Mouse (Mus musculus): ENCODE measurements around the gene Olfr975. TPM values are rescaled to one million over a fixed set of nuclear protein-coding genes. Genes with fewer than 3 reads are reported as not detected.
"Not testable (repeated sequence)": the region's sequence is repeated elsewhere in the genome, so short reads cannot be mapped to it uniquely, and the experiment has no call there.

Olfr975 gene
- polyA plus RNA-seq (2015; fragmentation: Nextera tagmentation; extraction: Ambion mirVana), result not detected in 2 replicates

GRCm38 (mm10) chr9:39951946-39952345, at the start of gene Olfr975:
Gene Olfr975, minus strand, starts transcription at chr9:39952046.
- Histone ChIP-seq H3K27ac (ENCODE audit: low read length) (no peak within 1 kb of the TSS), H3K27me3 (ENCODE audit: insufficient read depth, low read length) (no peaks in the 10 kb centered on the region), H3K4me3 (ENCODE audit: low read length) (no peak within 1 kb of the TSS), H3K9me3 (ENCODE audit: low read length) (no peaks in the 10 kb centered on the region), H3K4me1 (ENCODE audit: insufficient read depth, low read length) (no peaks in the 10 kb centered on the region), H3K9ac (replicated peaks; ENCODE audit: low read length) (no peak within 1 kb of the TSS), H3K4me2 (replicated peaks; ENCODE audit: low read depth, low read length) (no peak within 1 kb of the TSS), H3K36me3 (ENCODE audit: insufficient read depth, low read length) (no peaks in the 10 kb centered on the region)
- ATAC-seq (ENCODE audit: low FRiP score, low TSS enrichment), result no peak
- 81% methylated on average over 1 of the region's 1 CpGs for WGBS

GRCm38 (mm10) chr9:39991813-39992212, 40.0 kb upstream of the Olfr975 start, which contains the start of gene Olfr978:
Gene Olfr978, plus strand, starts transcription at chr9:39992113.
- Histone ChIP-seq H3K4me2 (replicated peaks; ENCODE audit: low read depth, low read length) (no peak within 1 kb of the TSS), H3K9me3 (ENCODE audit: low read length) (no peaks in the 10 kb centered on the region), H3K27ac (ENCODE audit: low read length) (no peak within 1 kb of the TSS), H3K36me3 (ENCODE audit: insufficient read depth, low read length) (no peaks in the 10 kb centered on the region), H3K9ac (replicated peaks; ENCODE audit: low read length) (no peak within 1 kb of the TSS), H3K4me3 (ENCODE audit: low read length) (no peak within 1 kb of the TSS), H3K4me1 (ENCODE audit: insufficient read depth, low read length) (no peaks in the 10 kb centered on the region), H3K27me3 (ENCODE audit: insufficient read depth, low read length) (no peaks in the 10 kb centered on the region)
- 93% methylated on average over 2 of the region's 2 CpGs for WGBS
- ATAC-seq (ENCODE audit: low FRiP score, low TSS enrichment), result no peak

GRCm38 (mm10) chr9:39976581-39977145, 24.8 kb upstream of the Olfr975 start:
- not testable (repeated sequence) for H3K9me3 ChIP-seq (ENCODE audit: low read length); H3K36me3 ChIP-seq (ENCODE audit: insufficient read depth, low read length); H3K4me1 ChIP-seq (ENCODE audit: insufficient read depth, low read length); H3K27ac ChIP-seq (ENCODE audit: low read length); H3K4me2 ChIP-seq (replicated peaks; ENCODE audit: low read depth, low read length); ATAC-seq (ENCODE audit: low FRiP score, low TSS enrichment); H3K27me3 ChIP-seq (ENCODE audit: insufficient read depth, low read length); H3K9ac ChIP-seq (replicated peaks; ENCODE audit: low read length); H3K4me3 ChIP-seq (ENCODE audit: low read length)
- WGBS, result 86% methylated on average over 1 of the region's 1 CpGs

GRCm38 (mm10) chr9:39961033-39961432, 9.2 kb upstream of the Olfr975 start, which contains the start of gene Olfr976:
Gene Olfr976, minus strand, starts transcription at chr9:39961133.
- H3K4me2 ChIP-seq (replicated peaks; ENCODE audit: low read depth, low read length); H3K4me1 ChIP-seq (ENCODE audit: insufficient read depth, low read length); ATAC-seq (ENCODE audit: low FRiP score, low TSS enrichment); H3K27ac ChIP-seq (ENCODE audit: low read length); H3K27me3 ChIP-seq (ENCODE audit: insufficient read depth, low read length); H3K4me3 ChIP-seq (ENCODE audit: low read length); H3K36me3 ChIP-seq (ENCODE audit: insufficient read depth, low read length); H3K9ac ChIP-seq (replicated peaks; ENCODE audit: low read length); H3K9me3 ChIP-seq (ENCODE audit: low read length): not testable (repeated sequence)
- WGBS, result 85% methylated on average over 5 of the region's 9 CpGs

- no peaks in the 10 kb centered on the region for H3K9me3 ChIP-seq (ENCODE audit: low read length)
- no peak within 1 kb of the TSS for H3K4me3 ChIP-seq (ENCODE audit: low read length)
- WGBS, result 85% methylated on average over 1 of the region's 1 CpGs
- H3K27ac ChIP-seq (ENCODE audit: low read length), result no peak within 1 kb of the TSS
- H3K4me2 ChIP-seq (replicated peaks; ENCODE audit: low read depth, low read length), result no peak within 1 kb of the TSS
- H3K9ac ChIP-seq (replicated peaks; ENCODE audit: low read length), result no peak within 1 kb of the TSS
- no peaks in the 10 kb centered on the region for H3K4me1 ChIP-seq (ENCODE audit: insufficient read depth, low read length)
- no peaks in the 10 kb centered on the region for H3K27me3 ChIP-seq (ENCODE audit: insufficient read depth, low read length)
- no peaks in the 10 kb centered on the region for H3K36me3 ChIP-seq (ENCODE audit: insufficient read depth, low read length)
- ATAC-seq (ENCODE audit: low FRiP score, low TSS enrichment), result no peak
Observed at GRCm38 (mm10) chr9:39937201-39937600, 14.6 kb downstream of the Olfr975 start, which contains the start of gene Olfr974. Gene Olfr974, plus strand, starts transcription at chr9:39937501.

- not testable (repeated sequence) for H3K4me2 ChIP-seq (replicated peaks; ENCODE audit: low read depth, low read length); H3K9me3 ChIP-seq (ENCODE audit: low read length); H3K4me1 ChIP-seq (ENCODE audit: insufficient read depth, low read length); H3K36me3 ChIP-seq (ENCODE audit: insufficient read depth, low read length); H3K4me3 ChIP-seq (ENCODE audit: low read length); H3K9ac ChIP-seq (replicated peaks; ENCODE audit: low read length); H3K27me3 ChIP-seq (ENCODE audit: insufficient read depth, low read length); H3K27ac ChIP-seq (ENCODE audit: low read length); ATAC-seq (ENCODE audit: low FRiP score, low TSS enrichment)
- WGBS, result 63% methylated on average over 1 of the region's 1 CpGs
Observed at GRCm38 (mm10) chr9:39928837-39929236, 23.0 kb downstream of the Olfr975 start.

- not testable (repeated sequence) for H3K4me2 ChIP-seq (replicated peaks; ENCODE audit: low read depth, low read length); H3K9me3 ChIP-seq (ENCODE audit: low read length); H3K4me1 ChIP-seq (ENCODE audit: insufficient read depth, low read length); ATAC-seq (ENCODE audit: low FRiP score, low TSS enrichment); H3K36me3 ChIP-seq (ENCODE audit: insufficient read depth, low read length); H3K27me3 ChIP-seq (ENCODE audit: insufficient read depth, low read length); H3K4me3 ChIP-seq (ENCODE audit: low read length); H3K27ac ChIP-seq (ENCODE audit: low read length); H3K9ac ChIP-seq (replicated peaks; ENCODE audit: low read length)
- WGBS, result no CpG with 5 or more reads among the region's 4 CpGs
Observed at GRCm38 (mm10) chr9:39927975-39928836, 23.6 kb downstream of the Olfr975 start.

GRCm38 (mm10) chr9:39909939-39910338, 41.9 kb downstream of the Olfr975 start:
- Histone ChIP-seq H3K4me1 (ENCODE audit: insufficient read depth, low read length) (no peaks in the 10 kb centered on the region), H3K4me3 (ENCODE audit: low read length) (no peak overlapping the region), H3K9me3 (ENCODE audit: low read length) (no peaks in the 10 kb centered on the region), H3K4me2 (replicated peaks; ENCODE audit: low read depth, low read length) (no peak overlapping the region), H3K9ac (replicated peaks; ENCODE audit: low read length) (no peak overlapping the region), H3K27me3 (ENCODE audit: insufficient read depth, low read length) (no peaks in the 10 kb centered on the region), H3K27ac (ENCODE audit: low read length) (no peak overlapping the region), H3K36me3 (ENCODE audit: insufficient read depth, low read length) (no peaks in the 10 kb centered on the region)
- ATAC-seq (ENCODE audit: low FRiP score, low TSS enrichment), result no peak
- 77% methylated on average over 3 of the region's 3 CpGs for WGBS

GRCm38 (mm10) chr9:39907036-39907435, 44.8 kb downstream of the Olfr975 start, which contains the start of gene Olfr229:
Gene Olfr229, plus strand, starts transcription at chr9:39907336.
- ATAC-seq (ENCODE audit: low FRiP score, low TSS enrichment), result no peak
- Histone ChIP-seq H3K9me3 (ENCODE audit: low read length) (no peaks in the 10 kb centered on the region), H3K4me3 (ENCODE audit: low read length) (no peak within 1 kb of the TSS), H3K4me1 (ENCODE audit: insufficient read depth, low read length) (no peaks in the 10 kb centered on the region), H3K9ac (replicated peaks; ENCODE audit: low read length) (no peak within 1 kb of the TSS), H3K27ac (ENCODE audit: low read length) (no peak within 1 kb of the TSS), H3K36me3 (ENCODE audit: insufficient read depth, low read length) (no peaks in the 10 kb centered on the region), H3K27me3 (ENCODE audit: insufficient read depth, low read length) (no peaks in the 10 kb centered on the region), H3K4me2 (replicated peaks; ENCODE audit: low read depth, low read length) (no peak within 1 kb of the TSS)
- WGBS, result 73% methylated on average over 2 of the region's 2 CpGs

GRCm38 (mm10) chr9:39905106-39905505, 46.7 kb downstream of the Olfr975 start:
- Histone ChIP-seq H3K27ac (ENCODE audit: low read length) (no peak overlapping the region), H3K27me3 (ENCODE audit: insufficient read depth, low read length) (no peaks in the 10 kb centered on the region), H3K36me3 (ENCODE audit: insufficient read depth, low read length) (no peaks in the 10 kb centered on the region), H3K4me2 (replicated peaks; ENCODE audit: low read depth, low read length) (no peak overlapping the region), H3K4me3 (ENCODE audit: low read length) (no peak overlapping the region), H3K9ac (replicated peaks; ENCODE audit: low read length) (no peak overlapping the region), H3K9me3 (ENCODE audit: low read length) (no peaks in the 10 kb centered on the region), H3K4me1 (ENCODE audit: insufficient read depth, low read length) (no peaks in the 10 kb centered on the region)
- ATAC-seq (ENCODE audit: low FRiP score, low TSS enrichment), result no peak
- 77% methylated on average over 6 of the region's 6 CpGs for WGBS

Data from kidney, embryonic 16.5 days (tissue).